Mouse (Mus musculus): ENCODE results near the gene Gng7. TPM values are rescaled to one million over a fixed set of nuclear protein-coding genes. Genes with fewer than 3 reads are reported as not detected.

Gng7 gene
- polyA plus RNA-seq, 1 experiment from 2014 or later, result 6.7 TPM

DNA sequence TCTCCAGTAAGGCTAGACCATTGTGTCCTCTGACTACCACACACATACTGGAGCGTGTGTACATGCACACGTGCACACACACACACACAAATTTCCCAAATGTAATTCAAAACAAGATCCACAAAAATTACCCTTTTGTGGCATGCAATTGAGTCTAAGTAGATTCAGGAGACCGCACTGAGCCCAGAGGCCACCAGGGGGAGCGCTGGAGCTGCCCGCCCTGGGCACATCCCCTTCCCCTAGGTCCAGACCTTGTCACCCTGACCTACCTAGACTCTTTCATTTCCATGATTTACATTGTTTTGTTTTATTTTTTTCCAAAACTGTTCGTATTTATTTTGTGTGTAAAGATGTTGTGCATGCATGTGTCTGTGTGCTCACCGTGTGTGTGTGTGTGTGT is 1.9 kb upstream of the Gng7 start:
- no peak for ATAC-seq (ENCODE audit: low FRiP score, low TSS enrichment)
- Histone ChIP-seq H3K36me3 (ENCODE audit: insufficient read depth, low read length) (no peaks in the 10 kb centered on the region), H3K4me1 (ENCODE audit: insufficient read depth, low read length) (peaks cover 8% of the 10 kb centered on the region; the same call in 1 of the 2 replicates), H3K27me3 (ENCODE audit: insufficient read depth, low read length) (0 out of 2 replicates have a peak, but pooled peaks cover 6% of the 10 kb centered on the region), H3K4me3 (ENCODE audit: low read length) (no peak overlapping the region), H3K27ac (ENCODE audit: low read length) (no peak overlapping the region), H3K4me2 (replicated peaks; ENCODE audit: low read depth, low read length) (no peak overlapping the region), H3K9ac (replicated peaks; ENCODE audit: low read length) (no peak overlapping the region), H3K9me3 (ENCODE audit: low read length) (no peaks in the 10 kb centered on the region)
- 10% methylated on average over 7 of the region's 7 CpGs for WGBS

DNA sequence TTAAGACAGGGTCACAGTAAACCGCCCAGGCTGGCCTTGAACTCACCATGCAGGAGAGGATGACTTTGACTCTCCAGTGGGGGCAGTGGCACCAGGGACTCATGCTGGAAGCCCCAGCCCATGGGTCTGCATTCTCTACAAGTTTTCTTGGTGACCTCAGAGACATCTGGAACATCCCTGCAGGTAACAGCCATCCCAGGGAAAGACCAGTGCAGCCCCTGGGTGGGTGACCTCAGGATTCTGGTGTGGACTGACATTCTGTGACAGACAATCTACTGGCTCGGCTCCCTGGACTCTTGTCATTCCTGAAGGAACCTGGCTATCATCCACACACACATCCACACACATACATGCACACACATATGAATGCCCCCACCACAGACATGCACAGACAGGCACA is 921 bp upstream of the Gng7 start:
- Histone ChIP-seq H3K9me3 (ENCODE audit: low read length) (no peaks in the 10 kb centered on the region), H3K27ac (ENCODE audit: low read length) (no peak overlapping the region), H3K9ac (replicated peaks; ENCODE audit: low read length) (no peak overlapping the region), H3K27me3 (ENCODE audit: insufficient read depth, low read length) (no peaks in the 10 kb centered on the region), H3K4me3 (ENCODE audit: low read length) (no peak overlapping the region), H3K4me2 (replicated peaks; ENCODE audit: low read depth, low read length) (0 out of 2 replicates have a peak overlapping the region, but pooled peaks have one; percentile 58), H3K36me3 (ENCODE audit: insufficient read depth, low read length) (no peaks in the 10 kb centered on the region), H3K4me1 (ENCODE audit: insufficient read depth, low read length) (peaks cover 8% of the 10 kb centered on the region; the same call in 1 of the 2 replicates)
- no peak for ATAC-seq (ENCODE audit: low FRiP score, low TSS enrichment)
- 78% methylated on average over 2 of the region's 2 CpGs for WGBS

DNA sequence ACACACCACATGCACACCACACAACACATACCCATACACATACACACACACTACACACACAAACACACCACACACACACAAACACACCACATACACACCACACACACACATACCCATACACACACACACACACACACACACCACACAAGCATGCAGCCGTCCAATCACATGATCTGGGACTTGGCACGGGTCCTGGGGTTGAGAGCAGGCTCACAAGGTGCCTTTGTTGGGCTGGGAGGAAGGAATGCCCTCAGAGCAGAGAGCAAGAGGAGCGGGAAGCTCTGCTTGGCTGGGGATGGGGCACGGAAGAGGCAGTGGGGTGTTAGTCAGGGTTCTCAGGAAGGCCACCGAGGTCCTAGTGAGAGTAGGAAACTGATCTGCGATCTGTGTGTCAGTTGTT is 3.9 kb downstream of the Gng7 start:
- Histone ChIP-seq H3K4me3 (ENCODE audit: low read length) (no peak overlapping the region), H3K9me3 (ENCODE audit: low read length) (no peaks in the 10 kb centered on the region), H3K4me1 (ENCODE audit: insufficient read depth, low read length) (peaks cover 8% of the 10 kb centered on the region; the same call in 1 of the 2 replicates), H3K36me3 (ENCODE audit: insufficient read depth, low read length) (no peaks in the 10 kb centered on the region), H3K27me3 (ENCODE audit: insufficient read depth, low read length) (no peaks in the 10 kb centered on the region), H3K4me2 (replicated peaks; ENCODE audit: low read depth, low read length) (no peak overlapping the region), H3K27ac (ENCODE audit: low read length) (no peak overlapping the region), H3K9ac (replicated peaks; ENCODE audit: low read length) (no peak overlapping the region)
- no peak for ATAC-seq (ENCODE audit: low FRiP score, low TSS enrichment)
- WGBS, result 71% methylated on average over 6 of the region's 6 CpGs

DNA sequence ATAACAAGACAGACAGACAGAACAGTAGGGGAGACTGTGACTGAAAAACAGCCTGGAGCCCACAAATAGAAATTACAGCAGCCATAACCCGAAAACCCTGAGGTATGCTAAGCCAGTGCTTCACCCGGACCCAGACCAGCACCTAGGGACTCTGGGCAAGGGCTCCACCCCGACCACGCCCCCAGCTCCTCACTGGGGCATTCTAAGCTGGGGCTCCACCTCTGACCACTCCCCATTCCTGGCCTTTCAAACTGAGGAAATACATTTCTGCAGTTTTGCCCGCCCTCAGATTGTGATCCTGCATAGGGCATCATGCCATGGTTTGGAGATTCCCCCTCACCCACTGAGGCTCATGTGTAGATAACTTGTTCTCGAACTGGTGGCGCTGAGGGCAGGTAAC is 7.5 kb downstream of the Gng7 start:
- H3K27me3 ChIP-seq (ENCODE audit: insufficient read depth, low read length), result no peaks in the 10 kb centered on the region
- H3K9me3 ChIP-seq (ENCODE audit: low read length), result no peaks in the 10 kb centered on the region
- no peak overlapping the region for H3K4me2 ChIP-seq (replicated peaks; ENCODE audit: low read depth, low read length)
- no peak overlapping the region for H3K27ac ChIP-seq (ENCODE audit: low read length)
- H3K4me1 ChIP-seq (ENCODE audit: insufficient read depth, low read length), result no peaks in the 10 kb centered on the region
- 36% methylated on average over 7 of the region's 7 CpGs for WGBS
- no peak overlapping the region for H3K4me3 ChIP-seq (ENCODE audit: low read length)
- H3K9ac ChIP-seq (replicated peaks; ENCODE audit: low read length), result no peak overlapping the region
- no peaks in the 10 kb centered on the region for H3K36me3 ChIP-seq (ENCODE audit: insufficient read depth, low read length)
- ATAC-seq (ENCODE audit: low FRiP score, low TSS enrichment), result no peak

DNA sequence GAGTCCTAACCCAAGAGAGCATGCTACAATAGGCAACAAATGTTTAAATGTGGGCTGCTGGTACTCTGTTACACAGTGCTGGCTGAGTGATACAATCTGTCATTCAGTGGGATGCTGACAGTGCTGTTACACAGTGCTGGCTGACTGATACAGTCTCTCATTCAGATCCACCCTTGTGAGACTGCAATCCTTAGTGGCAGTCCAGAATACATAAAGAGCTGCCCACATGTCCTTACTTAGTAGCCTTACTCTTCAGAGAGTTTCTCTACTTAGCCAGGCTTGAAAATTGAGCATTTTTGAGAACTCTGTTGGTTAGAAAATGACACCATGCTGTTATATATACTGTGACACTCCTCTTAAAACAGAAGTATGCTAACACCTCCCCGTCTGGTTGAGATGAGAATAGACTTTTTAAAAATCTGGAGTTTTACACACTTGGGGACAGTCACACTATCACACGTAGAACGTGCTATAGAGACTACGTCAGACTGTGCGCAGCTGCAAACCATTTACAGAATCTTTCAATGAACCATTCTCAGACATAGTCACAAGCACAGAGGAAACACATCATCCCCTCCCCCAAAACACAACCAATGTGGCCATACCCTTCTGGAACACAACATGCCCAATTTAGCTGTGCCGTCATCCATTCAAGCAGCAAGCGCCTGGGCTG is 8.6 kb downstream of the Gng7 start:
- Histone ChIP-seq H3K9me3 (ENCODE audit: low read length) (no peaks in the 10 kb centered on the region), H3K4me3 (ENCODE audit: low read length) (no peak overlapping the region), H3K27ac (ENCODE audit: low read length) (no peak overlapping the region), H3K4me2 (replicated peaks; ENCODE audit: low read depth, low read length) (no peak overlapping the region), H3K36me3 (ENCODE audit: insufficient read depth, low read length) (no peaks in the 10 kb centered on the region), H3K4me1 (ENCODE audit: insufficient read depth, low read length) (no peaks in the 10 kb centered on the region), H3K9ac (replicated peaks; ENCODE audit: low read length) (no peak overlapping the region), H3K27me3 (ENCODE audit: insufficient read depth, low read length) (no peaks in the 10 kb centered on the region)
- 91% methylated on average over 7 of the region's 7 CpGs for WGBS
- no peak for ATAC-seq (ENCODE audit: low FRiP score, low TSS enrichment)

DNA sequence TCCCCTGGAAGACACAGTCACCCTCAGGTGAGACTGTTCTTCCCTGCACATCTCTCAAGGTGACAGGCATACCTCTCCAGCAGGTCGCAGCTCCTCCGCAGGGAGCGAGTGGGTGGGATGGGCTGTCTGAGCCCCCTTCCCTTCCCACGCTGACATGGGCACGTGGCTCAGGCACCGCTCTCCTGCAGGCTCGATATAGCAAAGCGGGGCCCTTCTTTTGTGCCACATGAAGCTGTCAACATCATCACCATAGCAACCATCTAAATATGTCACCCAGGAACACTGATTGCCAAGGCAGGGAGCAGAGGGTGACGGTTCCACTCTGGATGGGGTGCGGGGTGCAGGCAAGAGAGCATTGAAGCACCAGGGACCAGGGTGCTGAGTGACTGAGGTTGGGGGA is 13.6 kb downstream of the Gng7 start:
- Histone ChIP-seq H3K4me1 (ENCODE audit: insufficient read depth, low read length) (peaks cover 13% of the 10 kb centered on the region), H3K27ac (ENCODE audit: low read length) (no peak overlapping the region), H3K27me3 (ENCODE audit: insufficient read depth, low read length) (no peaks in the 10 kb centered on the region), H3K9ac (replicated peaks; ENCODE audit: low read length) (no peak overlapping the region), H3K4me2 (replicated peaks; ENCODE audit: low read depth, low read length) (no peak overlapping the region), H3K36me3 (ENCODE audit: insufficient read depth, low read length) (no peaks in the 10 kb centered on the region), H3K4me3 (ENCODE audit: low read length) (no peak overlapping the region), H3K9me3 (ENCODE audit: low read length) (no peaks in the 10 kb centered on the region)
- WGBS, result 65% methylated on average over 10 of the region's 10 CpGs
- no peak for ATAC-seq (ENCODE audit: low FRiP score, low TSS enrichment)

DNA sequence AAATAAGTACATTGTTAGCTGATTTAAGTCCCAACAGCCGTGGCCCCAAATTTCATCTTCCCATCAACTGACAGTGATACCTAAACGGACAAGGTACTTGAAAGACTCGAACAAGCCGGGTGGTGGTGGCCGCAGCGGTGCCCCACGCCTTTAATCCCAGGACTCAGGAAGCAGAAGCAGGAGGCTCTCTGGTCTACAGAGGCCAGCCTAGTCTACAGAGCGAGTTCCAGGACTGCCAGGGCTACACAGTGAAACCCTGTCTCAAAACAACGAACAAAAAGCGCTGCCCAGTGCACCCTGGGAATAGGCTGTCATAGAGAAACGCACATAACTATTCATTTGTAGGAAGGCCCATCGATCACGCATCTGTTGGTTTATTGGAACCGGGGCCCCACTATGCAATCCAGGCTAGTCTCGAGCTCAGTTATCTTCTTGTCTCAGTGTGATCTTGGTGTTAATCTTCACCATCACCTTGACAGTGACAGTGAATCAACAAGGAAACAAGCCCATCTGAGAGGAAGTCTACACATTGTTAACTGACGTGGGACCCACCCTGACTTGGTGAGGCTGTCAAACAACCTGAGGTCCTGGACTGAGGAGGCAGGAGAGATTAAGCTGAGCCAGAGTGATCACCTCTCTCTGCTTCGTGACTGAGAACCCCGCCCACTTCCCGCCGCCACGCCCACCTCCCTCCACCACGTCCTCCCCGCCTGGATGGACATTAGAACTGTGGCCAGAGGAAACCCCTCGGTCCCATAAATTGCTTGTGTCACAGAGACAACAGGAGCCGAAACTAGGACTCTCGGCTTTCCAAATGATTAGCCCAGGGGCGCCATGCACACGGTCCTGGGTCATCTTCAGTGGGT is 14.3 kb downstream of the Gng7 start:
- H3K9ac ChIP-seq (replicated peaks; ENCODE audit: low read length), result no peak overlapping the region

DNA sequence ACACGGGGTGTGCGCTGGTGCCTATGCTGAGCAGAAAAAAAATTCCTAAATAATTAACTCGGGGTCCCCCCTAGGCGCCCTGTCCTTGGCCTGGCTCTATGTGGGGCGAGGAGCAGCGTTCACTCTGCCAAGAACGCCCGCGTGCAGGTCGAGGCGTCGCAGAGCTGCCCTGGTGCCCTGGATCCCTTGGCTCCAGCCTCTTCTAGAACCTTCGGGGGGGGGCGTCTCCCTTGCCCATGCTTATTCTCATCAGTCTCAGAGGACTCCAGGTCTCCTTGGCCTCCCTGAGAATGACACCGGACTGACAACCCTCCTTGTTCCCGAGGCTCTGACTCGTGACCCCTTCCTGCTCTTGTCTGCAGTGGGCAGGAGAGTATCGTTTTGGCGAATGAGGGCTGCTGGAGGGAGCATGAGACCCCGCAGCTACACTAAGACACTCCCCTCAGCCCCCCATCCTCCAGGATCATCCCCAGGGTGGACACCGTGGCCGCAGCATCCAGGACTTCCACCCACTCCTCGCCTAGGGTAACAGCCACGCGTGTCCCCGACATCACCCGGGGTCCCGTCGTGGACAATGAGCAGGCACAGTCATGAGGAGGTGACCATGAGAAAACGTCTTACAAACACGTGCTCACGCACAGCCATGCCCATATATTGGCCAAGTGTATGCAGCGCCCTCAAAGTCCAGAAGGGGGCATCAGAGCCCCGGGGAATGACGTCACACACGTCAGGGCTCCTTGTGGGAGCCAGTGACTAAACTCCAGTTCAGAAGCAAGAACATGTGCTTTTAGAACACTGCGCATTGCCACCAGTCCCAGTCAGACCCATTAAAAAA is 15.2 kb downstream of the Gng7 start:
- no peaks in the 10 kb centered on the region for H3K9me3 ChIP-seq (ENCODE audit: low read length)
- no peak overlapping the region for H3K9ac ChIP-seq (replicated peaks; ENCODE audit: low read length)
- H3K27ac ChIP-seq (ENCODE audit: low read length), result no peak overlapping the region
- H3K4me2 ChIP-seq (replicated peaks; ENCODE audit: low read depth, low read length), result 0 out of 2 replicates have a peak overlapping the region, but pooled peaks have one; percentile 16
- H3K27me3 ChIP-seq (ENCODE audit: insufficient read depth, low read length), result no peaks in the 10 kb centered on the region; the same call in 1 of the 2 replicates
- WGBS, result 29% methylated on average over 37 of the region's 37 CpGs
- H3K36me3 ChIP-seq (ENCODE audit: insufficient read depth, low read length), result no peaks in the 10 kb centered on the region
- no peak overlapping the region for H3K4me3 ChIP-seq (ENCODE audit: low read length)
- peak; percentile 75 for ATAC-seq (ENCODE audit: low FRiP score, low TSS enrichment)
- peaks cover 15% of the 10 kb centered on the region for H3K4me1 ChIP-seq (ENCODE audit: insufficient read depth, low read length)

More for the DNA sequence above, 14.3 kb downstream of the Gng7 start:
- peaks cover 13% of the 10 kb centered on the region for H3K4me1 ChIP-seq (ENCODE audit: insufficient read depth, low read length)
- no peaks in the 10 kb centered on the region for H3K36me3 ChIP-seq (ENCODE audit: insufficient read depth, low read length)
- H3K4me3 ChIP-seq (ENCODE audit: low read length), result no peak overlapping the region
- H3K9me3 ChIP-seq (ENCODE audit: low read length), result no peaks in the 10 kb centered on the region
- H3K27ac ChIP-seq (ENCODE audit: low read length), result no peak overlapping the region
- no peak overlapping the region for H3K4me2 ChIP-seq (replicated peaks; ENCODE audit: low read depth, low read length)
- H3K27me3 ChIP-seq (ENCODE audit: insufficient read depth, low read length), result no peaks in the 10 kb centered on the region
- 34% methylated on average over 28 of the region's 28 CpGs for WGBS
- ATAC-seq (ENCODE audit: low FRiP score, low TSS enrichment), result no peak

DNA sequence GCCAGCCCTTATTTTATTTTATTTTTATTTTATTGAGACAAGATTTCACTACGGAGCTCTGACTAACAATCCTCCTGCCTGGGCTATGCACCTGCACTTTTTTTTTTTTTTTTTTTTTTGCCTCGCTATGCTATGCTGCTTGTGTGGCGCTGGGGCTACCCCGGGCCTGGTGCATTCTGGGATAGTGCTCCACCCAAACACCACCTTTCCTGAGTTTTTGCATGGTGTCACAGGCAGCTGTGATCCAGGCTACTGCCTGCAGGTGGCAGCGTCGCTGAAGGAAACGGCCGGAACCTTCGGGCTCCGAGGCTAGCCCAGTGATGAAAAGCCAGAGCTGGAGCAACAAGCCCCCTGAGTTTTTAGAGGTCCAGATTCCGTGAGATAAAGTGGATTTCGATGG is 16.0 kb downstream of the Gng7 start:
- Histone ChIP-seq H3K36me3 (ENCODE audit: insufficient read depth, low read length) (no peaks in the 10 kb centered on the region), H3K4me3 (ENCODE audit: low read length) (no peak overlapping the region), H3K9ac (replicated peaks; ENCODE audit: low read length) (no peak overlapping the region), H3K27me3 (ENCODE audit: insufficient read depth, low read length) (peaks cover 3% of the 10 kb centered on the region; the same call in 1 of the 2 replicates), H3K27ac (ENCODE audit: low read length) (no peak overlapping the region), H3K4me1 (ENCODE audit: insufficient read depth, low read length) (peaks cover 15% of the 10 kb centered on the region), H3K4me2 (replicated peaks; ENCODE audit: low read depth, low read length) (no peak overlapping the region), H3K9me3 (ENCODE audit: low read length) (no peaks in the 10 kb centered on the region)
- ATAC-seq (ENCODE audit: low FRiP score, low TSS enrichment), result no peak
- 11% methylated on average over 12 of the region's 12 CpGs for WGBS
